Mouse (Mus musculus) forebrain, embryonic 12.5 days (tissue): Measurements from ENCODE around the gene Rgp1. TPM values are rescaled to one million over a fixed set of nuclear protein-coding genes. Genes with fewer than 3 reads are reported as not detected.
A peak's percentile ranks its signal among the peaks of the same experiment; 100 is the strongest.

ENCODE experiments used
- ATAC-seq: fragments of 200-750 bp; cut with Nextera tagmentation; 2 replicates; pipeline ENCODE4 v1.8.0; 2017; ENCODE audit warnings: moderate TSS enrichment; ENCODE audit not compliant: low FRiP score
- H3K27ac ChIP-seq: fragments of 300-500 bp; sonication (generic); 2 replicates; pipeline ENCODE4 v1.5.1; 2016; ENCODE audit warnings: mild to moderate bottlenecking
- H3K27me3 ChIP-seq: fragments of 300-500 bp; sonication (generic); 2 replicates; pipeline ENCODE4 v1.6.1; 2016; ENCODE audit warnings: mild to moderate bottlenecking
- H3K36me3 ChIP-seq: fragments of 300-500 bp; sonication (generic); replicated peaks from 2 replicates; pipeline ENCODE4 v1.6.1; 2016; ENCODE audit warnings: mild to moderate bottlenecking
- H3K4me1 ChIP-seq: fragments of 300-500 bp; sonication (generic); 2 replicates; pipeline ENCODE4 v1.6.1; 2016
- H3K4me2 ChIP-seq: fragments of 300-500 bp; sonication (generic); 2 replicates; pipeline ENCODE4 v1.6.1; 2016; ENCODE audit warnings: mild to moderate bottlenecking, moderate library complexity
- H3K4me3 ChIP-seq: fragments of 300-500 bp; sonication (generic); replicated peaks from 2 replicates; pipeline ENCODE4 v1.5.1; 2016; ENCODE audit warnings: mild to moderate bottlenecking
- H3K9ac ChIP-seq: fragments of 300-500 bp; sonication (generic); 2 replicates; pipeline ENCODE4 v1.6.1; 2016; ENCODE audit warnings: mild to moderate bottlenecking
- H3K9me3 ChIP-seq: fragments of 300-500 bp; sonication (generic); 2 replicates; pipeline ENCODE4 v1.6.1; 2016
- WGBS: fragments of 180-500 bp; shearing (Covaris S2); methylation state at CpG from one replicate; pipeline ENCODE4 v1.1.7; 2016; 5-methylcytosine and 5-hydroxymethylcytosine counted together
- microRNA-seq: library from miRNA; unstranded; fragments of <30 nt; microRNA quantifications from one replicate; pipeline ENCODE4, GENCODE M21; 2017
- polyA plus RNA-seq: library from polyadenylated mRNA; unstranded; fragments of >200 nt; fragmentation: Nextera tagmentation; extraction: Ambion mirVana; gene quantifications from 2 replicates; pipeline ENCODE4 v1.2.1, GENCODE M21; 2016

Gene Rgp1
- polyA plus RNA-seq, 1 experiment from 2014 or later: 29.9 TPM

DNA sequence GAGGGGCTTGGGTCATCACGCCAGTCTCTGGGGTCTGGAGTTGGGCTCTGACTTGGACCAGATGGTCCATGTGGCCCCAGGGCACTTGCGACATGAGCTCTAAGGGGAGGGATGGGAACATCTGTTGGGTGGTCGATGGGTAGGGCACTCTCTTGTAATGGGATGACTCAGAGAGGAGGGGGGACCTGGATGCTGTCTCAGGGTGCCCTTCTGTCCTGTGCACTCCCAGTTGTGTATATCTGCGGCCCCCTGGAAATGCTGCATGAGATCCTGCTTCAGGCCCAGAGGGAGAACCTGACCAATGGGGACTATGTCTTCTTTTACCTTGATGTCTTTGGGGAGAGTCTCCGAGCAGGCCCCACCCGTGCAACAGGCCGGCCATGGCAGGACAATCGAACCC is 54.8 kb downstream of the Rgp1 start:
- Histone ChIP-seq H3K4me1 (peaks cover 37% of the 10 kb centered on the region), H3K36me3 (no peaks in the 10 kb centered on the region), H3K9me3 (no peaks in the 10 kb centered on the region), H3K4me2 (peak overlapping the region; percentile 94), H3K9ac (no peak overlapping the region), H3K27ac (no peak overlapping the region), H3K27me3 (peaks cover 12% of the 10 kb centered on the region), H3K4me3 (no peak overlapping the region)
- ATAC-seq: no peak
- 85% methylated on average over 8 of the region's 8 CpGs for WGBS

DNA sequence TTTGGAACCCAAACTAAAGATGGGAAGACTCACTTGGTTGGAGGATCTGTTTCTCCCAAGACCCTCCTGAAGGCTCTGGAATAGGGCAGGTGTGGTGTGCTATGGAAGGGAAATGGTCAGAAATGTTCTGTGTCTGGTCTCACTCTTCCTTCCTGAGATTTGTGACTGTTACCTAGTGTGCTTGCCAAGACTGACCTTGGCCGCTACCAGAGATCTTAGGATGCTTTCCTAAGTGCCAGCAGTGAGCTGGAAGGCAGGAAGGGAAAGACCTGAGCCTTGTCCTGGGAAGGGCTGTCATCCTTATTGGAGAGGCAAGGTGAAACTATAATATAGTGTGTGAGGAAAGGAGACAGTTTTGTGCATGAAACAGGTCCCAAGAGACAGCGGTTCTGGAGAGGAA is 55.2 kb downstream of the Rgp1 start:
- Histone ChIP-seq H3K4me2 (peak overlapping the region; percentile 94; the same call in 1 of the 2 replicates), H3K9ac (no peak overlapping the region), H3K4me1 (peaks cover 37% of the 10 kb centered on the region), H3K9me3 (no peaks in the 10 kb centered on the region), H3K36me3 (no peaks in the 10 kb centered on the region), H3K27me3 (peaks cover 12% of the 10 kb centered on the region), H3K27ac (no peak overlapping the region), H3K4me3 (no peak overlapping the region)
- no peak for ATAC-seq
- WGBS: 96% methylated on average over 2 of the region's 2 CpGs

DNA sequence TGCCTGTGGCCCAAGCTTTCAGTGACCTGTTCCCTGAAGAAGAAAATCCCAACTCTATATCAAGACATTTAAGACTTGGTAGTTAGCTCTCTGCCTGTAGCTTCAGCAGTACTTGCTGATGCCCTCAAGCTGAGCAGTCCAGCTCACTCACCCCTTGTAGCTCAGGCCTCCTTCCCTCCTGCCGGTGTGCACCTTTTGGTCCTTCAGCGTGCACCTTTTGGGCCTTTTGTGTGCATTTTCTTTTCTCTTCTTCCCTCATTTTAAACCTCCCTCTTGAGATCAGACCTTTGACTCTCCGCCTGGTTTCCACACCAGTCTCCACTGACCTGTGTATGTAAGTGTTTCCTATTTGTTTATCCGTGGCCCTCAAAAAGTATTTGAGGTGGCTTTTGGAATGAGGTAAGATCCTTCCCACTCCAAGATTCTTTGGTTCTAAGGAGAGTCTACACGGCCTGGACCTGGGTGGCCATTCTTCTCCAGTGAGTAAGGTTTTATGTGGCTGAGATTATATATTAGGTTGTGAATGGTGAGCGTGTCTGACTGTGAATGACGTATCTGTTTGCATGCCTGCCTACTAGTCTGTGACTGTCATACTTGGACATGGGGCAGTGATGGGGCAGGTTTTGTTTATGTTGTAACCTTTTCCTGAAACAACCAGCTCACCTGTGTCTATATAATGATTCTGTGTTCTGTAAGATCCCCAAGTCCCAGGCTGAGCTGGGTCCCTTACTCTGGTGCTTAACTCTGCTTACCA is 56.3 kb downstream of the Rgp1 start:
- no peaks in the 10 kb centered on the region for H3K9me3 ChIP-seq
- no peak overlapping the region for H3K4me2 ChIP-seq
- no peak for ATAC-seq
- H3K27me3 ChIP-seq: peaks cover 12% of the 10 kb centered on the region
- no peak overlapping the region for H3K27ac ChIP-seq
- H3K9ac ChIP-seq: no peak overlapping the region
- H3K4me3 ChIP-seq: no peak overlapping the region
- H3K4me1 ChIP-seq: peaks cover 33% of the 10 kb centered on the region
- no peaks in the 10 kb centered on the region for H3K36me3 ChIP-seq
- WGBS: 87% methylated on average over 7 of the region's 7 CpGs

DNA sequence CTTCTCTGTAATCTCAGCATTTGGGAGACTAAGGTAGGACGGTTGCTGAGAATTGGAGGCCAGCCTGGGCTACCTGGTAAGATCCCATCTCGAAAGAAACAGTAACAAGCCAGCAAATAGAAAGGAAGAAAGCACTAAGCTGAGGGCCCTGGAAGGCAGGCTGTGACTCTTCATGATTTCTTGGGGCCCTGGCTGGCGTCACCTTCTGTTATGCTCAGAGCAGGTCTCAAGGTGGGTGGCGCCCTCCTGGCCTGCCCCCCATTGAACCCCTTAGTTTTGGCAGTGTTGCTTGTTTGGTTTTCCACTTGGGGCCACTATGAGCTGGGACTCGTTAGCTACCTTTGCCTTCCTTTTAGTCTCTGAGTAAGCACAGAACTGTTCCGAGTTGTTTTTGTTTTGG is 58.2 kb downstream of the Rgp1 start:
- Histone ChIP-seq H3K4me2 (no peak overlapping the region), H3K4me3 (no peak overlapping the region), H3K27ac (no peak overlapping the region), H3K9ac (no peak overlapping the region), H3K4me1 (peaks cover 21% of the 10 kb centered on the region), H3K36me3 (no peaks in the 10 kb centered on the region), H3K9me3 (no peaks in the 10 kb centered on the region), H3K27me3 (peaks cover 12% of the 10 kb centered on the region)
- ATAC-seq: no peak
- WGBS: 64% methylated on average over 6 of the region's 6 CpGs

Small RNA genes within 50 kb of the gene (microRNA-seq; reads per million reads assigned to microRNA genes)
- not detected for gene Gm25262

Other genes with a start within 250 kb of the Rgp1 start
- 37.6 and 44.9 TPM in 2 replicates for gene Rusc2, start 196.7 kb upstream of the Rgp1 start, polyA plus RNA-seq
- gene Fam166b, start 149.6 kb upstream of the Rgp1 start, polyA plus RNA-seq: 0.23 TPM in 1 of 2 replicates, not detected in the other
- gene Tesk1, start 136.8 kb upstream of the Rgp1 start, polyA plus RNA-seq: 10.5 and 12.6 TPM in 2 replicates
- gene Cd72, start 124.1 kb upstream of the Rgp1 start, polyA plus RNA-seq: 2.9 and 3.8 TPM in 2 replicates
- gene Sit1, start 95.0 kb upstream of the Rgp1 start, polyA plus RNA-seq: not detected in 2 replicates
- 44.7 and 45.8 TPM in 2 replicates for gene Ccdc107, start 85.8 kb upstream of the Rgp1 start, polyA plus RNA-seq
- gene Arhgef39, start 79.0 kb upstream of the Rgp1 start, polyA plus RNA-seq: 45.8 and 50.3 TPM in 2 replicates
- 0.27 and 0.50 TPM in 2 replicates for gene Car9, start 71.7 kb upstream of the Rgp1 start, polyA plus RNA-seq
- 36.5 and 40.2 TPM in 2 replicates for gene Tpm2, start 55.0 kb upstream of the Rgp1 start, polyA plus RNA-seq
- gene Creb3, start 16.4 kb upstream of the Rgp1 start, polyA plus RNA-seq: 45.3 and 46.2 TPM in 2 replicates
- 54.5 and 55.9 TPM in 2 replicates for gene Tln1, start 16.0 kb upstream of the Rgp1 start, polyA plus RNA-seq
- 43.7 and 48.2 TPM in 2 replicates for gene Gba2, start 158 bp downstream of the Rgp1 start, polyA plus RNA-seq
- 0.89 and 3.5 TPM in 2 replicates for gene Msmp, start 5.8 kb downstream of the Rgp1 start, polyA plus RNA-seq
- 11.6 and 14.9 TPM in 2 replicates for gene Npr2, start 53.2 kb downstream of the Rgp1 start, polyA plus RNA-seq
- gene Spag8, start 74.9 kb downstream of the Rgp1 start, polyA plus RNA-seq: 4.3 and 4.6 TPM in 2 replicates
- gene Hint2, start 77.8 kb downstream of the Rgp1 start, polyA plus RNA-seq: 69.5 and 71.2 TPM in 2 replicates
- 12.8 and 13.1 TPM in 2 replicates for gene Tmem8b, start 90.3 kb downstream of the Rgp1 start, polyA plus RNA-seq
- gene Fam221b, start 90.4 kb downstream of the Rgp1 start, polyA plus RNA-seq: 2.8 and 3.3 TPM in 2 replicates
- not detected in 2 replicates for gene Olfr70, start 122.1 kb downstream of the Rgp1 start, polyA plus RNA-seq
- 0.09 TPM in 1 of 2 replicates, not detected in the other for gene Olfr71, start 131.5 kb downstream of the Rgp1 start, polyA plus RNA-seq
- 0.13 TPM in 1 of 2 replicates, not detected in the other for gene Hrct1, start 148.5 kb downstream of the Rgp1 start, polyA plus RNA-seq
- gene Spaar, start 151.3 kb downstream of the Rgp1 start, polyA plus RNA-seq: not detected in 2 replicates
- gene Olfr159, start 192.3 kb downstream of the Rgp1 start, polyA plus RNA-seq: not detected in 2 replicates
- not detected in 2 replicates for gene Olfr156, start 245.2 kb downstream of the Rgp1 start, polyA plus RNA-seq